Mouse (Mus musculus): ENCODE measurements around the gene Rps19bp1. TPM values are rescaled to one million over a fixed set of nuclear protein-coding genes. Genes with fewer than 3 reads are reported as not detected.

The Rps19bp1 gene
- polyA plus RNA-seq, 1 experiment from 2014 or later: 70.1 TPM

GRCm38 (mm10) chr15:80277625-80278024 lies 13.5 kb upstream of the Rps19bp1 start:
- H3K9me3 ChIP-seq: no peaks in the 10 kb centered on the region
- no peak for ATAC-seq (ENCODE audit: insufficient number of reproducible peaks, insufficient read depth, low FRiP score, low TSS enrichment, low read depth)

GRCm38 (mm10) chr15:80277107-80277506 lies 13.0 kb upstream of the Rps19bp1 start:
- Histone ChIP-seq H3K9ac (replicated peaks) (no peak overlapping the region), H3K4me2 (no peak overlapping the region), H3K4me3 (replicated peaks) (no peak overlapping the region), H3K4me1 (replicated peaks) (no peaks in the 10 kb centered on the region), H3K36me3 (no peaks in the 10 kb centered on the region), H3K27me3 (peaks cover 38% of the 10 kb centered on the region), H3K27ac (no peak overlapping the region), H3K9me3 (no peaks in the 10 kb centered on the region)
- ATAC-seq (ENCODE audit: insufficient number of reproducible peaks, insufficient read depth, low FRiP score, low TSS enrichment, low read depth): no peak
- WGBS: 36% methylated on average over 9 of the region's 9 CpGs

More at GRCm38 (mm10) chr15:80277625-80278024, 13.5 kb upstream of the Rps19bp1 start:
- Histone ChIP-seq H3K4me3 (replicated peaks) (no peak overlapping the region), H3K27ac (no peak overlapping the region), H3K36me3 (no peaks in the 10 kb centered on the region), H3K4me2 (no peak overlapping the region), H3K27me3 (peaks cover 43% of the 10 kb centered on the region), H3K9ac (replicated peaks) (no peak overlapping the region), H3K4me1 (replicated peaks) (no peaks in the 10 kb centered on the region)
- 1% methylated on average over 6 of the region's 6 CpGs for WGBS

GRCm38 (mm10) chr15:80271858-80272396 lies 7.8 kb upstream of the Rps19bp1 start:
- H3K4me3 ChIP-seq (replicated peaks): no peak overlapping the region
- no peaks in the 10 kb centered on the region for H3K4me1 ChIP-seq (replicated peaks)
- H3K4me2 ChIP-seq: no peak overlapping the region
- no peaks in the 10 kb centered on the region for H3K36me3 ChIP-seq
- no peak overlapping the region for H3K9ac ChIP-seq (replicated peaks)
- H3K27me3 ChIP-seq: peaks cover 13% of the 10 kb centered on the region; the same call in 1 of the 2 replicates
- no peak for ATAC-seq (ENCODE audit: insufficient number of reproducible peaks, insufficient read depth, low FRiP score, low TSS enrichment, low read depth)
- WGBS: 82% methylated on average over 3 of the region's 3 CpGs
- H3K9me3 ChIP-seq: peaks cover 10% of the 10 kb centered on the region; the same call in 1 of the 2 replicates
- H3K27ac ChIP-seq: no peak overlapping the region

- peaks cover 8% of the 10 kb centered on the region for H3K4me1 ChIP-seq (replicated peaks)
- no peaks in the 10 kb centered on the region; the same call in 1 of the 2 replicates for H3K36me3 ChIP-seq
- no peak overlapping the region for H3K4me3 ChIP-seq (replicated peaks)
- no peak for ATAC-seq (ENCODE audit: insufficient number of reproducible peaks, insufficient read depth, low FRiP score, low TSS enrichment, low read depth)
- no peak overlapping the region for H3K27ac ChIP-seq
- no peak overlapping the region for H3K9ac ChIP-seq (replicated peaks)
- WGBS: 1% methylated on average over 2 of the region's 2 CpGs
- H3K9me3 ChIP-seq: peaks cover 10% of the 10 kb centered on the region; the same call in 1 of the 2 replicates
- no peaks in the 10 kb centered on the region for H3K27me3 ChIP-seq
- H3K4me2 ChIP-seq: no peak overlapping the region
Observed at GRCm38 (mm10) chr15:80266281-80266680, 2.2 kb upstream of the Rps19bp1 start.

GRCm38 (mm10) chr15:80261100-80261499 lies 3.0 kb downstream of the Rps19bp1 start:
- H3K36me3 ChIP-seq: peaks cover 50% of the 10 kb centered on the region
- ATAC-seq (ENCODE audit: insufficient number of reproducible peaks, insufficient read depth, low FRiP score, low TSS enrichment, low read depth): no peak
- H3K27me3 ChIP-seq: no peaks in the 10 kb centered on the region
- no peak overlapping the region for H3K4me2 ChIP-seq
- no peak overlapping the region for H3K4me3 ChIP-seq (replicated peaks)
- H3K9me3 ChIP-seq: no peaks in the 10 kb centered on the region
- H3K4me1 ChIP-seq (replicated peaks): peaks cover 32% of the 10 kb centered on the region
- 77% methylated on average over 7 of the region's 7 CpGs for WGBS
- H3K9ac ChIP-seq (replicated peaks): no peak overlapping the region; the same call in 1 of the 2 replicates
- H3K27ac ChIP-seq: no peak overlapping the region

GRCm38 (mm10) chr15:80260677-80261076 lies 3.4 kb downstream of the Rps19bp1 start:
- no peak overlapping the region for H3K4me2 ChIP-seq
- no peaks in the 10 kb centered on the region for H3K9me3 ChIP-seq
- ATAC-seq (ENCODE audit: insufficient number of reproducible peaks, insufficient read depth, low FRiP score, low TSS enrichment, low read depth): no peak
- no peak overlapping the region; the same call in 1 of the 2 replicates for H3K9ac ChIP-seq (replicated peaks)
- peaks cover 32% of the 10 kb centered on the region for H3K4me1 ChIP-seq (replicated peaks)
- WGBS: 9% methylated on average over 3 of the region's 3 CpGs
- H3K36me3 ChIP-seq: peaks cover 51% of the 10 kb centered on the region
- no peak overlapping the region for H3K4me3 ChIP-seq (replicated peaks)
- no peak overlapping the region; the same call in 1 of the 2 replicates for H3K27ac ChIP-seq
- no peaks in the 10 kb centered on the region for H3K27me3 ChIP-seq

GRCm38 (mm10) chr15:80259406-80260045 lies 4.6 kb downstream of the Rps19bp1 start:
- Histone ChIP-seq H3K9ac (replicated peaks) (0 out of 2 replicates have a peak overlapping the region, but pooled peaks have one; percentile 13), H3K36me3 (peaks cover 51% of the 10 kb centered on the region), H3K9me3 (no peaks in the 10 kb centered on the region), H3K4me3 (replicated peaks) (no peak overlapping the region), H3K4me1 (replicated peaks) (peaks cover 33% of the 10 kb centered on the region), H3K27me3 (no peaks in the 10 kb centered on the region), H3K27ac (peak overlapping the region; percentile 75), H3K4me2 (no peak overlapping the region)
- WGBS: 85% methylated on average over 8 of the region's 8 CpGs
- ATAC-seq (ENCODE audit: insufficient number of reproducible peaks, insufficient read depth, low FRiP score, low TSS enrichment, low read depth): no peak

GRCm38 (mm10) chr15:80258240-80259170 lies 5.6 kb downstream of the Rps19bp1 start:
- 0 out of 2 replicates have a peak overlapping the region, but pooled peaks have one; percentile 2 for H3K9ac ChIP-seq (replicated peaks)
- no peaks in the 10 kb centered on the region for H3K27me3 ChIP-seq
- WGBS: 49% methylated on average over 11 of the region's 11 CpGs
- H3K4me3 ChIP-seq (replicated peaks): no peak overlapping the region
- ATAC-seq (ENCODE audit: insufficient number of reproducible peaks, insufficient read depth, low FRiP score, low TSS enrichment, low read depth): no peak
- H3K9me3 ChIP-seq: no peaks in the 10 kb centered on the region
- H3K27ac ChIP-seq: peak overlapping the region; percentile 75
- H3K36me3 ChIP-seq: peaks cover 51% of the 10 kb centered on the region
- H3K4me1 ChIP-seq (replicated peaks): peaks cover 43% of the 10 kb centered on the region
- H3K4me2 ChIP-seq: peak overlapping the region; percentile 83

GRCm38 (mm10) chr15:80257602-80258239 lies 6.4 kb downstream of the Rps19bp1 start:
- peak overlapping the region; percentile 100; the same call in 1 of the 2 replicates for H3K4me3 ChIP-seq (replicated peaks)
- H3K9me3 ChIP-seq: no peaks in the 10 kb centered on the region
- H3K4me1 ChIP-seq (replicated peaks): peaks cover 43% of the 10 kb centered on the region
- WGBS: 29% methylated on average over 4 of the region's 4 CpGs
- peak overlapping the region; percentile 83 for H3K4me2 ChIP-seq
- peak overlapping the region; percentile 75 for H3K27ac ChIP-seq
- no peaks in the 10 kb centered on the region for H3K27me3 ChIP-seq
- H3K9ac ChIP-seq (replicated peaks): no peak overlapping the region
- peaks cover 51% of the 10 kb centered on the region for H3K36me3 ChIP-seq
- no peak for ATAC-seq (ENCODE audit: insufficient number of reproducible peaks, insufficient read depth, low FRiP score, low TSS enrichment, low read depth)

GRCm38 (mm10) chr15:80256656-80257601 lies 7.2 kb downstream of the Rps19bp1 start:
- H3K36me3 ChIP-seq: peaks cover 51% of the 10 kb centered on the region
- 72% methylated on average over 12 of the region's 12 CpGs for WGBS
- peak overlapping the region; percentile 83 for H3K4me2 ChIP-seq
- H3K4me3 ChIP-seq (replicated peaks): peak overlapping the region; percentile 100
- no peak for ATAC-seq (ENCODE audit: insufficient number of reproducible peaks, insufficient read depth, low FRiP score, low TSS enrichment, low read depth)
- H3K4me1 ChIP-seq (replicated peaks): peaks cover 51% of the 10 kb centered on the region
- H3K9ac ChIP-seq (replicated peaks): peak overlapping the region; percentile 100
- no peaks in the 10 kb centered on the region for H3K27me3 ChIP-seq
- H3K9me3 ChIP-seq: no peaks in the 10 kb centered on the region
- peak overlapping the region; percentile 98 for H3K27ac ChIP-seq
